Mouse (Mus musculus) liver, embryonic 14.5 days (tissue): ENCODE measurements around the gene Mrps16.

Experiments
- CTCF ChIP-seq: IDR thresholded peaks from 2 replicates; pipeline ENCODE4 v1.5.1; 2016; ENCODE audit warnings: antibody characterized with exemption, low read depth, control low read depth
- EP300 ChIP-seq: IDR thresholded peaks from 2 replicates; pipeline ENCODE4 v1.6.1; 2016; ENCODE audit warnings: antibody characterized with exemption, low read depth

GRCm38 (mm10) chr14:20379753-20380430 is 13.5 kb downstream of the Mrps16 start:
- TF ChIP-seq EP300 (no peak), CTCF (no peak)
